Mouse (Mus musculus) midbrain, embryonic 10.5 days (tissue): ENCODE data around the gene Fcrlb. TPM values are rescaled to one million over a fixed set of nuclear protein-coding genes. Genes with fewer than 3 reads are reported as not detected.
"Not testable (repeated sequence)": the region's sequence is repeated elsewhere in the genome, so short reads cannot be mapped to it uniquely, and the experiment has no call there.

ENCODE experiments used
- DNase-seq: peaks from one replicate; pipeline ENCODE4 v3.0.0-alpha.2; 2017; ENCODE audit warnings: low spot score
- H3K27ac ChIP-seq: fragments of 300-500 bp; sonication (generic); replicated peaks from 2 replicates; pipeline ENCODE4 v1.5.1; 2016; ENCODE audit warnings: mild to moderate bottlenecking
- H3K27me3 ChIP-seq: fragments of 300-500 bp; sonication (generic); 2 replicates; pipeline ENCODE4 v1.6.1; 2016; ENCODE audit warnings: low read depth, mild to moderate bottlenecking; ENCODE audit not compliant: poor library complexity, severe bottlenecking
- H3K36me3 ChIP-seq: fragments of 300-500 bp; sonication (generic); 2 replicates; pipeline ENCODE4 v1.6.1; 2016; ENCODE audit warnings: mild to moderate bottlenecking, moderate library complexity
- H3K4me1 ChIP-seq: fragments of 300-500 bp; sonication (generic); 2 replicates; pipeline ENCODE4 v1.6.1; 2016
- H3K4me3 ChIP-seq: fragments of 300-500 bp; sonication (generic); 2 replicates; pipeline ENCODE4 v1.5.1; 2016; ENCODE audit warnings: mild to moderate bottlenecking, moderate library complexity
- H3K9me3 ChIP-seq: fragments of 300-500 bp; sonication (generic); replicated peaks from 2 replicates; pipeline ENCODE4 v1.6.1; 2016; ENCODE audit warnings: mild to moderate bottlenecking
- WGBS: fragments of 180-500 bp; shearing (Covaris S2); methylation state at CpG from one replicate; pipeline ENCODE4 v1.1.7; 2016; 5-methylcytosine and 5-hydroxymethylcytosine counted together
- polyA plus RNA-seq: library from polyadenylated mRNA; unstranded; fragments of >200 nt; fragmentation: Nextera tagmentation; extraction: Ambion mirVana; gene quantifications from 2 replicates; pipeline ENCODE4 v1.2.1, GENCODE M21; 2016

The Fcrlb gene
- 0.14 TPM in 1 of 2 replicates, not detected in the other for polyA plus RNA-seq

DNA sequence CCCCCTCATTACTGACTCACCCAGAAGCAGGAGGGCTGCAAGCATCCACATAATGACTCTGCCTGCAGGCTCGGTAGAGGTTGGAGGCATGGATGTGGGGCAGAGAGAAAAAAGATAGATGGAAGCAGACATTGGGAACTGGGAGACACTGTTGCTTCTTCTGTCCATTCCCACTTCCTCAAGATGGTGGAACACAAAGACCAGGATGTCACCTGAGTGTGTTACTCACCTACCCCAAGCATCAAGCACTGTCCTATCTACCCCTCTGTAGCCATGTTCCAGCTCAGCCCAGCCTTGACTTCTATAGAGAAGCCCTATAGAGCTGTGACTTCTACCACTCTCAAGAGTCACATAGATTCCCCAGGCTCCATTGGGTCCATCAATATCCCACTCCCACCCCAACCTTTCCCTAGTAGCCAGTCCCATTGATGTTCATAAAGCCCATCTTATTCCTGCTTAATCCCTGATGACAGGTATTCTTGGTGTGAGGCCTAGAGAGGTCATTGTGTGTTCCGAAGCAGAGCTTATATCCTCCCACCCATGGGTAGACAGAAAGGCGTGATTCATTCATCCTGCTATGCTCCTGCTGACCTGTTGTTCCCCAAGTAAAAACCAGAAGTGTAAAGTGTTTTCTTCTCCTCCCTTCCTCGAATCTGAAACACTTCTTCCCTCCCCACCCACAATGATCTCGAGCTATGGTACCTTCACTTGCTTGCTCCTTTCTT, at the start of gene Fcrlb:
TSS of gene Fcrlb (minus strand) at position 51 of the 725 bp plus-strand sequence.
- no peak within 1 kb of the TSS for H3K4me3 ChIP-seq
- WGBS = 74% methylated on average over 5 of the region's 5 CpGs
- H3K27me3 ChIP-seq = peaks cover 26% of the 10 kb centered on the region
- H3K27ac ChIP-seq = no peak within 1 kb of the TSS
- no peaks in the 10 kb centered on the region for H3K36me3 ChIP-seq
- peaks cover 7% of the 10 kb centered on the region for H3K4me1 ChIP-seq
- no peak for DNase-seq
- H3K9me3 ChIP-seq = no peaks in the 10 kb centered on the region

DNA sequence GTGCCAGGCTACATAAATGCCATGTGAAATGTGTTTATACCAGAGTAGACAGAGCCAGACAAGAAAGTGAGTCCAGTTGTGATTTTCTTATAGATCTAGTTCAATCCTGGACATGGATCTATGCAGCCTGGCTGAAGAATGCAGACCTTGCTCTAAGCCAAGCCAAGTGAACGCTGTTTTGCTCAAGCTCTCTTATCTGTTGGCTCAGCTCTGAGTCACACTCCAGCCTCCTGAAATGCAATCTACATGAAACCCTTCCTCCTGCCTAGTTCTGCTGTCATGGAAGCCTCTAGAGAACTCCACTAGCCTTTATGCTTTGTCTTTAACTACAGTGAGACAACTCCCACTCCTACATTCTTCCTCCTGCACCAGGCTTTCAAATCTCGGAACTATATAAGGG, 49.6 kb upstream of the Fcrlb start:
- Histone ChIP-seq H3K27me3 (no peaks in the 10 kb centered on the region), H3K27ac (no peak overlapping the region), H3K4me1 (no peaks in the 10 kb centered on the region), H3K36me3 (no peaks in the 10 kb centered on the region), H3K9me3 (no peaks in the 10 kb centered on the region), H3K4me3 (no peak overlapping the region)
- no peak for DNase-seq
- WGBS = 81% methylated on average over 2 of the region's 2 CpGs

DNA sequence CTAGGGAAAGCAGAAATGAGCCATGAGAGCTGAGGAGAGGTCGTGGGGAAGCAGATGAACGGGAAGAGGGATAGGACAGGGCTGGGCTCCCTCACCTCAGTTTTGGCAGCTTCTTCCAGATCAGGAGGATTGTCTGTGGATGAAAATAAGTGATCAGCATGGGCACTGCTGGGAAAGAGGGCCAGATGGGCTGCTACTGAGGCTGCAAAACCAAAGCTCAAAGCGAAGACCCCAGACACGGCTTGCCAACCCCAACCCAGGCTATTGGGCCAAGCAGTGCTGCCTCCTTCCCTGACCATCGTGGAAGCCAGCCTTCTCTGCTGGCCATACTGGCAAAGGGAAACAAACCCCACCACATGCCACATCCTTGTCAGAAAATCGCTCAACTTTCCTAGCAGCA, 48.4 kb upstream of the Fcrlb start:
- 80% methylated on average over 6 of the region's 6 CpGs for WGBS

DNA sequence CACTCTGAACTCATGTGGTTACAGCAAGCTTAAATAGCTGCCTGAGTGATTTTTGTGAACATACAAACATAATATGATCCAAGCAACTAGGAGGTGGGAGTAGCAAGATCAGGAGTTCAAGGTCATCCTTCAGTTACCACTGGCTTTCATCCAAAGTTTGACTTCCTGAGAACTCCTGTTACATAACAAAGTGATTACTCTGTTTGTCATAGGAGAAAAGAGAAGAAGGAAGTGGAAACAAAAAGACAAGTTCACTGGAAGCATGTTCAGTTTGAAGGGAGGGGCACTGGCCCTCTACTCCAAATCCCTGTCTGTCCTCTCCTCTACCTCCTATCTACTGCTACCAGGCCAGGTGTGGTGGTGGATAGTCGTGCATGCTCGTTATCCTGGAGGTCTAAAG, 47.0 kb upstream of the Fcrlb start:
- 77% methylated on average over 2 of the region's 2 CpGs for WGBS
- DNase-seq = no peak

More for the DNA sequence above, 48.4 kb upstream of the Fcrlb start:
- Histone ChIP-seq H3K36me3 (no peaks in the 10 kb centered on the region), H3K4me3 (no peak overlapping the region), H3K27me3 (no peaks in the 10 kb centered on the region), H3K27ac (no peak overlapping the region), H3K4me1 (no peaks in the 10 kb centered on the region), H3K9me3 (no peaks in the 10 kb centered on the region)
- DNase-seq = no peak

DNA sequence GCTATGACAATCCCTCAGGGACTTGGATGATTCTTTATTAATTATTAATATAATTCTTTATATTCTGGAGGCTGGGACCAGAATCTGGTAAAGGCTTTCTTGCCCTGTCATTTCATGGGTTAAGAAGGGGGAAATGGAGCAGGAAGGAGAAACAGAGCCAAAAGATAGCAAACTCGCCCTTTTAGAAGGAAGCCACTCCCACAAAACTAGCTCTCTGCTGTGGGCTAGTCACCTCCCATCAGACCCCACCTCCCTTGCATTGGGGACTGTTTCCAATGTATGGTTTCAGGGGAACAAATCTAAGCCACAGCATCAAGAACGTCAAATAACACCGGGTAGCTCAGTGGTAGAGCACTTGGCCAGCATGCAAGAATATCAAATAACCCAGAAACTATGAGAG, 45.5 kb upstream of the Fcrlb start:
- no peaks in the 10 kb centered on the region for H3K9me3 ChIP-seq
- no peak overlapping the region for H3K4me3 ChIP-seq
- 60% methylated on average over 3 of the region's 3 CpGs for WGBS
- no peaks in the 10 kb centered on the region for H3K36me3 ChIP-seq
- H3K27me3 ChIP-seq = no peaks in the 10 kb centered on the region
- no peak for DNase-seq
- H3K4me1 ChIP-seq = no peaks in the 10 kb centered on the region
- H3K27ac ChIP-seq = no peak overlapping the region

More for the DNA sequence above, 47.0 kb upstream of the Fcrlb start:
- H3K4me3 ChIP-seq = no peak overlapping the region
- no peaks in the 10 kb centered on the region for H3K36me3 ChIP-seq
- no peaks in the 10 kb centered on the region for H3K9me3 ChIP-seq
- no peak overlapping the region for H3K27ac ChIP-seq
- no peaks in the 10 kb centered on the region for H3K4me1 ChIP-seq
- no peaks in the 10 kb centered on the region for H3K27me3 ChIP-seq

DNA sequence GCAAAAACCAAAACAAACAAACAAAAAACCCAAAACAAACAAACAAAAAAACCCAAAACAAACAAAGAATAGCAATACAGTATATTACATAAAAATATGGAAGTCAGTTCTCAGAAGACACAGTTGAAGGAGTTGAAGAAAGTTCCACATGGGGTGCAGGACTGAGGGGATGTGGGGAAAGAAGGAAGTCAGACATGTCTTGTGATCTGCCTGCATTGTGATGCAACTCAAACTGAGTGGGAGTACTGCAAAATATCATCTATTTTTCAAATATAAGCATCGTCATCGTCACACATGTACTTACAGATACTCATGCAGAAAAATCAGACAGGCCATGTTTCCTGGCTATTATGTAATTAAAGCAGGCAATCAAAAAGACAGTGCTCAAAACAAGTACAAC, 40.5 kb upstream of the Fcrlb start:
- Histone ChIP-seq H3K4me1 (no peaks in the 10 kb centered on the region), H3K27me3 (no peaks in the 10 kb centered on the region), H3K9me3 (no peaks in the 10 kb centered on the region), H3K36me3 (no peaks in the 10 kb centered on the region), H3K27ac (no peak overlapping the region), H3K4me3 (no peak overlapping the region)
- DNase-seq = no peak
- 92% methylated on average over 2 of the region's 2 CpGs for WGBS

DNA sequence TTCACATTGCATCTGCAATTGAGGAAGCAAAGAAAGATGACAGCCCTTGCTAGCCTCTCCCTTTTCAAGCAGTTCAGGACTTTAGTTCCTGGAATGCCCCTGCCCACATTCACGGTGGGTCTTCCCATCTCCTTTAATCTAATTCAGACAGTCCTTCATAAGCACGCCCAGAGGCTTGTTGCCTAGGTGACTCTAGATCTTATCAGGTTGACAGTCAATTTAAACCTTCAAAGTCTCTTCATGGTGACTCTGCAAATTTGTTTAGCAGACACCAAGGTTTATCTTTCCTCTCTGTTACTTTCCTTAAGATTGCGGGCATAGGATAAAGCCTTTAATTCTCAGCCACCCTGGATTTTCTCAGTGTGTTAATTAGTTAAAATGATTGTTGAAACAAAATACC, 38.0 kb upstream of the Fcrlb start:
- WGBS = 69% methylated on average over 3 of the region's 3 CpGs

DNA sequence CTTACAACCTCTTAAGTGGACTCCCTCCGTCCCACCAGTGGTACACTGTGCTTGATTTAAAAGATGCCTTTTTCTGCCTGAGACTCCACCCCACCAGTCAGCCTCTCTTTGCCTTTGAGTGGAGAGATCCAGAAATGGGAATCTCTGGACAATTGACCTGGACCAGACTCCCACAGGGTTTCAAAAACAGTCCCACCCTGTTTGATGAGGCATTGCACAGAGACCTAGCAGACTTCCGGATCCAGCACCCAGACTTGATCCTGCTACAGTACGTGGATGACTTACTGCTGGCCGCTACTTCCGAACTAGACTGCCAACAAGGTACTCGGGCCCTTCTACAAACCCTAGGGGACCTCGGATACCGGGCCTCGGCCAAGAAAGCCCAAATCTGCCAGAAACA, 32.2 kb upstream of the Fcrlb start:
- not testable (repeated sequence) for H3K27me3 ChIP-seq

More for the DNA sequence above, 38.0 kb upstream of the Fcrlb start:
- DNase-seq = no peak
- Histone ChIP-seq H3K27me3 (no peaks in the 10 kb centered on the region), H3K9me3 (peaks cover 5% of the 10 kb centered on the region; the same call in 1 of the 2 replicates), H3K27ac (no peak overlapping the region), H3K4me1 (no peaks in the 10 kb centered on the region), H3K4me3 (no peak overlapping the region), H3K36me3 (no peaks in the 10 kb centered on the region)

DNA sequence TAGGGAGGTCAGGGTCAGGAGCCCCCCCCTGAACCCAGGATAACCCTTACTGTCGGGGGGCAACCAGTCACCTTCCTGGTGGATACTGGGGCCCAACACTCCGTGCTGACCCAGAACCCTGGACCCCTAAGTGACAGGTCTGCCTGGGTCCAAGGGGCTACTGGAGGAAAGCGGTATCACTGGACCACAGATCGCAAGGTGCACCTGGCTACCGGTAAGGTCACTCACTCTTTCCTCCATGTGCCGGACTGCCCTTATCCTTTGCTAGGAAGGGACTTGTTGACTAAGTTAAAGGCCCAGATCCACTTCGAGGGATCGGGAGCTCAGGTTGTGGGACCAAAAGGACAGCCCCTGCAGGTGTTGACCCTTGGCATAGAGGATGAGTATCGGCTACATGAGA, 31.4 kb upstream of the Fcrlb start:
- 98% methylated on average over 9 of the region's 9 CpGs for WGBS
- not testable (repeated sequence) for H3K4me3 ChIP-seq, H3K4me1 ChIP-seq

More for the DNA sequence above, 32.2 kb upstream of the Fcrlb start:
- not testable (repeated sequence) for H3K4me3 ChIP-seq, H3K4me1 ChIP-seq, H3K27ac ChIP-seq, H3K36me3 ChIP-seq, DNase-seq
- 96% methylated on average over 9 of the region's 9 CpGs for WGBS
- peaks cover 29% of the 10 kb centered on the region for H3K9me3 ChIP-seq

DNA sequence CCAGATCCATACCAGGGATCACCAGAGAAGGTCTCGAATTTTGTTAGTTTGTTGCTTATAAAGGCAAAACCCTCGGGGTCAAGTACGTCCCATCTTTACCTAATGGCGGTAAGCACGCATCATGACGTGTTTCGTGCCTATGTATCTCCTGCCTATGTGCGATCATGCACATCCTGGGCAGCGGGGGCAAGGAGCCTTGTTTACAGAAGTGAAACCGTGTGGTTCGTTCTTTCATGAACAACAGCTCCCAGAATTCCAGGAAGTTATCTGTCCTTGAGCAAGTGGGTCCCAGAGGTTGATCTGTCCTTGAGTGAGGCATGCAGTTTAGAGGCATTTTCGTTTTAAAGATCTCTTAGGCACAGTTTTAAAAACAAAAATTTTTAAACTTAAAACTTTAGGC, 26.5 kb upstream of the Fcrlb start:
- Histone ChIP-seq H3K4me3 (no peak overlapping the region), H3K36me3 (no peaks in the 10 kb centered on the region), H3K9me3 (peaks cover 21% of the 10 kb centered on the region), H3K27ac (no peak overlapping the region), H3K4me1 (no peaks in the 10 kb centered on the region), H3K27me3 (no peaks in the 10 kb centered on the region)
- DNase-seq = no peak
- 91% methylated on average over 12 of the region's 12 CpGs for WGBS

More for the DNA sequence above, 31.4 kb upstream of the Fcrlb start:
- H3K27me3 ChIP-seq, H3K36me3 ChIP-seq, H3K27ac ChIP-seq, DNase-seq: not testable (repeated sequence)
- peaks cover 29% of the 10 kb centered on the region for H3K9me3 ChIP-seq

DNA sequence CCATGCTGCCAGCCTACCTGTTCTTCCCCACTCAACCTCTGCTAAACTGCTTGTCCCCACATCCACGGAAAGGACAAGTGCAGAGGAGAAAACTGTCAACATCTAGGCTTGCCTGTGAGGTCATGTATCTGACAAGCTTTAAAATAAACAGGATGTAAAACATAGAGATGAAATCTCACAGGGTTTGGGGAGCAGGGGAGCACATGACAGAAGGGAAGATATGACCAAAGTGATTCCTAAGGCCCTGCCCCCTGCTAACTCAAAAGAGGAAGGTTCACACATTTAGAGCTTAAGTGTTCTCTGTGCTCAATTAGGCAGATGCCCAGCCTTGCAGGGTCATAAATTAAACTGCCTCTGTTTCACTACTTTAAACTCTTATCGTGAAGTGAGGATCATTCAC, 21.6 kb upstream of the Fcrlb start:
- no peaks in the 10 kb centered on the region for H3K4me1 ChIP-seq
- 84% methylated on average over 2 of the region's 2 CpGs for WGBS
- no peaks in the 10 kb centered on the region for H3K9me3 ChIP-seq
- no peak overlapping the region for H3K4me3 ChIP-seq
- no peaks in the 10 kb centered on the region for H3K36me3 ChIP-seq
- DNase-seq = no peak
- H3K27me3 ChIP-seq = no peaks in the 10 kb centered on the region
- no peak overlapping the region for H3K27ac ChIP-seq

DNA sequence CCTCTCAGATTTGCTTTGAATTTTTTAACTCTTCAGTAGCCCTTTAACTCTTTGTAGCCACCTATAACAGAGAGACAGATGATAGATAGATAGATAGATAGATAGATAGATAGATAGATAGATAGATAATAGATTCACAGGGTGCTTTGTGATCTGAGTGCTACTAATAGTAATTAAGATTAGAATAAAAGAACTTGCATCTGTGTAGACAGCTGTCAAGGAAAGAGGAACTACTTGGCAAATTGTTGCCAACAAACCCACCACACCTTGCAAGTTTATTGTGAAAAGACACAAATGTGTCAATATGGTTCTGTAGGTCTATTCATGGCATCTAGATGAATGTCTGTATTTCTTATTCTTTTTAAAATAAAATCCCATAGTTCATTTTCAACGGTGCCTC, 21.2 kb upstream of the Fcrlb start:
- WGBS = 86% methylated on average over 1 of the region's 1 CpGs
- no peak overlapping the region for H3K4me3 ChIP-seq
- no peaks in the 10 kb centered on the region for H3K4me1 ChIP-seq
- DNase-seq = no peak
- no peaks in the 10 kb centered on the region for H3K9me3 ChIP-seq
- H3K27ac ChIP-seq = no peak overlapping the region
- H3K36me3 ChIP-seq = no peaks in the 10 kb centered on the region
- no peaks in the 10 kb centered on the region for H3K27me3 ChIP-seq

DNA sequence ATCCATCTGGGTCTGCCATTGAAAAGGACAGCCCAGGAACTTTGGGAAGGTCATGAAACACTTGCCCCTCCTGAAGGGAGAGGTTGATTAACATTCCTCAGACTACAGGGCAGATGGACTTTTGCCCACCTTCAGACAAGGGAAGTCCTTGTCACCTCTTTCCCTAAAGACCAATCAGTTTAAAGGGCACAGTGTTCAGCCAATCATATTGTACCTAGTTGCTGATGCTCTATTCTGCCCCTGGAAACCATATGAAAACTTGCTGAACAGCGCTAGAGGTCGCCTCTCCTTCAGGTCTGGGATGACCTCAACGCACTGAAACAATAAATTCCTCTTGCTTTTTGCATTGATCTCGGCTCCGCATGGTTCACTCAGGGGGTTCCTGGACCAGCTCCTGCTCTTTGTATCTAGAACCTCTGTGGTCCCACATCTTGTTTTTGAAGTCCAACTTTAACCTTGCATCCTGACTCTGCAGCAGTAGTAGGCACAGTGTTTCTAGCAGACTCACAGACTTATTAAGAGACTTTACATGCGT, 20.7 kb upstream of the Fcrlb start:
- Histone ChIP-seq H3K27ac (no peak overlapping the region), H3K27me3 (no peaks in the 10 kb centered on the region), H3K9me3 (no peaks in the 10 kb centered on the region), H3K4me1 (no peaks in the 10 kb centered on the region), H3K4me3 (no peak overlapping the region), H3K36me3 (no peaks in the 10 kb centered on the region)
- DNase-seq = no peak
- 76% methylated on average over 6 of the region's 6 CpGs for WGBS
